Mouse (Mus musculus): ENCODE results near the gene Arl8b. TPM values are rescaled to one million over a fixed set of nuclear protein-coding genes. Genes with fewer than 3 reads are reported as not detected.

Gene Arl8b
- polyA plus RNA-seq, 2 experiments: 28.0 to 76.5 TPM

- DNase-seq (ENCODE audit: low spot score) (no peak), ATAC-seq (ENCODE audit: low FRiP score, low read depth) (no peak)
- Histone ChIP-seq H3K4me3 (replicated peaks; ENCODE audit: low read length) (no peak overlapping the region), H3K4me2 (replicated peaks; ENCODE audit: low read depth, low read length, severe bottlenecking) (no peak overlapping the region), H3K27me3 (ENCODE audit: control insufficient read depth, insufficient read depth, low read length) (no peaks in the 10 kb centered on the region), H3K4me1 (ENCODE audit: control insufficient read depth, insufficient read depth, low read length) (no peaks in the 10 kb centered on the region), H3K27ac (replicated peaks; ENCODE audit: low read depth, low read length) (no peak overlapping the region), H3K9ac (ENCODE audit: low read depth, low read length, severe bottlenecking) (no peak overlapping the region), H3K36me3 (ENCODE audit: control insufficient read depth, insufficient read depth, low read length) (no peaks in the 10 kb centered on the region), H3K9me3 (ENCODE audit: control insufficient read depth, low read length) (no peaks in the 10 kb centered on the region)
- TF ChIP-seq POLR2A (IDR thresholded peaks at IDR 0.05; ENCODE audit: borderline replicate concordance, extremely low read depth, insufficient read depth, insufficient read length): no peak
- 77% methylated on average over 10 of the region's 10 CpGs for WGBS
Observed at GRCm38 (mm10) chr6:108758997-108759697, 23.8 kb upstream of the Arl8b start.

GRCm38 (mm10) chr6:108759698-108760039, 23.2 kb upstream of the Arl8b start:
- no peak for ATAC-seq (ENCODE audit: low FRiP score, low read depth)
- Histone ChIP-seq H3K4me1 (ENCODE audit: control insufficient read depth, insufficient read depth, low read length) (no peaks in the 10 kb centered on the region), H3K4me2 (replicated peaks; ENCODE audit: low read depth, low read length, severe bottlenecking) (no peak overlapping the region), H3K9ac (ENCODE audit: low read depth, low read length, severe bottlenecking) (no peak overlapping the region), H3K27me3 (ENCODE audit: control insufficient read depth, insufficient read depth, low read length) (no peaks in the 10 kb centered on the region), H3K27ac (replicated peaks; ENCODE audit: low read depth, low read length) (no peak overlapping the region), H3K36me3 (ENCODE audit: control insufficient read depth, insufficient read depth, low read length) (no peaks in the 10 kb centered on the region), H3K9me3 (ENCODE audit: control insufficient read depth, low read length) (no peaks in the 10 kb centered on the region), H3K4me3 (replicated peaks; ENCODE audit: low read length) (no peak overlapping the region)
- DNase-seq (ENCODE audit: low spot score): no peak
- WGBS: 63% methylated on average over 5 of the region's 5 CpGs
- no peak for TF ChIP-seq POLR2A (IDR thresholded peaks at IDR 0.05; ENCODE audit: borderline replicate concordance, extremely low read depth, insufficient read depth, insufficient read length)

GRCm38 (mm10) chr6:108770880-108771279, 12.0 kb upstream of the Arl8b start:
- H3K9me3 ChIP-seq (ENCODE audit: control insufficient read depth, low read length): no peaks in the 10 kb centered on the region
- no peak overlapping the region for H3K4me3 ChIP-seq (replicated peaks; ENCODE audit: low read length)
- H3K27me3 ChIP-seq (ENCODE audit: control insufficient read depth, insufficient read depth, low read length): no peaks in the 10 kb centered on the region
- H3K4me1 ChIP-seq (ENCODE audit: control insufficient read depth, insufficient read depth, low read length): no peaks in the 10 kb centered on the region
- H3K9ac ChIP-seq (ENCODE audit: low read depth, low read length, severe bottlenecking): no peak overlapping the region
- no peak for ATAC-seq (ENCODE audit: low FRiP score, low read depth)
- no peaks in the 10 kb centered on the region for H3K36me3 ChIP-seq (ENCODE audit: control insufficient read depth, insufficient read depth, low read length)
- TF ChIP-seq POLR2A (IDR thresholded peaks at IDR 0.05; ENCODE audit: borderline replicate concordance, extremely low read depth, insufficient read depth, insufficient read length): no peak
- no peak overlapping the region for H3K27ac ChIP-seq (replicated peaks; ENCODE audit: low read depth, low read length)
- no peak for DNase-seq (ENCODE audit: low spot score)
- H3K4me2 ChIP-seq (replicated peaks; ENCODE audit: low read depth, low read length, severe bottlenecking): no peak overlapping the region
- WGBS: 82% methylated on average over 3 of the region's 3 CpGs

- no peak for ATAC-seq (ENCODE audit: low FRiP score, low read depth)
- 13% methylated on average over 9 of the region's 9 CpGs for WGBS
Observed at GRCm38 (mm10) chr6:108772913-108773312, 10.0 kb upstream of the Arl8b start.

GRCm38 (mm10) chr6:108773480-108773879, 9.4 kb upstream of the Arl8b start:
- no peak for TF ChIP-seq POLR2A (IDR thresholded peaks at IDR 0.05; ENCODE audit: borderline replicate concordance, extremely low read depth, insufficient read depth, insufficient read length)
- 91% methylated on average over 6 of the region's 6 CpGs for WGBS
- Histone ChIP-seq H3K4me1 (ENCODE audit: control insufficient read depth, insufficient read depth, low read length) (no peaks in the 10 kb centered on the region), H3K27ac (replicated peaks; ENCODE audit: low read depth, low read length) (no peak overlapping the region), H3K9ac (ENCODE audit: low read depth, low read length, severe bottlenecking) (no peak overlapping the region), H3K27me3 (ENCODE audit: control insufficient read depth, insufficient read depth, low read length) (no peaks in the 10 kb centered on the region), H3K9me3 (ENCODE audit: control insufficient read depth, low read length) (no peaks in the 10 kb centered on the region), H3K4me2 (replicated peaks; ENCODE audit: low read depth, low read length, severe bottlenecking) (no peak overlapping the region), H3K36me3 (ENCODE audit: control insufficient read depth, insufficient read depth, low read length) (no peaks in the 10 kb centered on the region), H3K4me3 (replicated peaks; ENCODE audit: low read length) (no peak overlapping the region)
- no peak for ATAC-seq (ENCODE audit: low FRiP score, low read depth)
- DNase-seq (ENCODE audit: low spot score): no peak

More at GRCm38 (mm10) chr6:108772913-108773312, 10.0 kb upstream of the Arl8b start:
- Histone ChIP-seq H3K9me3 (ENCODE audit: control insufficient read depth, low read length) (no peaks in the 10 kb centered on the region), H3K27me3 (ENCODE audit: control insufficient read depth, insufficient read depth, low read length) (no peaks in the 10 kb centered on the region), H3K36me3 (ENCODE audit: control insufficient read depth, insufficient read depth, low read length) (no peaks in the 10 kb centered on the region), H3K4me1 (ENCODE audit: control insufficient read depth, insufficient read depth, low read length) (no peaks in the 10 kb centered on the region), H3K9ac (ENCODE audit: low read depth, low read length, severe bottlenecking) (no peak overlapping the region), H3K27ac (replicated peaks; ENCODE audit: low read depth, low read length) (no peak overlapping the region), H3K4me3 (replicated peaks; ENCODE audit: low read length) (no peak overlapping the region), H3K4me2 (replicated peaks; ENCODE audit: low read depth, low read length, severe bottlenecking) (no peak overlapping the region)
- no peak for TF ChIP-seq POLR2A (IDR thresholded peaks at IDR 0.05; ENCODE audit: borderline replicate concordance, extremely low read depth, insufficient read depth, insufficient read length)
- DNase-seq (ENCODE audit: low spot score): peak; percentile 48
